Mouse (Mus musculus) c-Kit-negative CD71-positive TER-119-positive erythroid progenitor cells, embryonic 14.5 days (primary cell): ENCODE data around the gene Tcf3.
A peak's percentile ranks its signal among the peaks of the same experiment; 100 is the strongest.

ENCODE experiments used
- DNase-seq: peaks from one replicate; pipeline ENCODE4 v3.0.0-alpha.2; 2013; ENCODE audit warnings: low read depth, low spot score

The Tcf3 gene

DNA sequence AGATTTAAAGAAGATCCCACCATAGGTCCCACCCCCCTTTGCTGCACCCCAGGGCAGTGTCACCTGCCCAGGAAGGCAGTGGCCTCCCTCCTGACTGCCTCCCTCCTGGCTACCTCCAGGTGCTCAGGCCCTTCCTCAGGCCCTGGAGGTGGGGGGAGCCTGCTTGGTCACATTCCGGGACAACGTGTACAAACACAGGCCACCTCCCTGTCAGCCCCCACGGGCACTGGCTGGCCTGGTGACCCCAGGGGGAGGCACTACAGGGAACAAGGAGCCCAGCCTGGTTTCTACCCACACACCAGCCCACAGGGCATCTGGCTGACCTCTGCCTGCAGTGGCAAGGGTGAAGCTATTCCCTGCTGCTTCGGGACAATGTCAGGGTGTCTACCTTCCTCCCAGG lies 4.5 kb upstream of the Tcf3 start:
- no peak for DNase-seq

DNA sequence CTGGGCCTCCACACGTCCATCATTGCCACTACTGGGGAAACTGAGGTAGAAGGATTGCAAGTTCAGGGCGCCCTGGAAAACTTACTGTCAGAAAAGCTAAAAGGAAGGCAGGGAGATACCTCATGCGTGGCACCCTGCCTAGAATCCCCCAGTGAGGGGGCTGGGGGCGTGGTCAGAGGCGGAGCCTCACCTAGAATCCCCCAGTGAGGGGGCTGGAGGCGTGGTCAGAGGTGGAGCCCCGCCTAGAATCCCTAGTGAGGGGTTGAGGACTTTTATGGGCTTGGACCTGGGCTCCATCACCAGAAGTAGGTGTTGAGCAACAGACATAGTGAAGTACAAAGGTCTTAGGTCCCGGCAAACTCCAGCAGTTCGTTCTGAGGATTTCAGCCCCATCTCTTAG lies 2.8 kb upstream of the Tcf3 start:
- no peak for DNase-seq

DNA sequence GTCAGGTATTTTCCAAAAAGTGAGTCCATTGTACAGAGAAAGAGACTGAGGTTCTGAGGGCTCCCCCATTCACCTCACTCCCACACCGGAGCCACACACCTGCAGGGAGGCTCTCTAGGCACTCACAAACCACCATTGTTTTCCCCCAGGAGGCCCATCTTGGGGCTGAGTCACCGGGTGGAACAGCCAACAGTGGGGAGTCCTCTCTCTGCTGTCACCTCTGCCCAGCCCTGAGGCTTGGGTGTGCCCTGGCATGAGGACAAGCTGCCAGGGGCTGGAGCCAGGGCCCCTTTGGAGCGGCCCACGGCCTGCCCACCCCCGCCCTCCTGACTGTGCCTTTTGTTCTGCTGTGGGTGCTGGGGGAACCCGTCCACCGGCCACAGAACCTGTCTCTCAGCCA lies 2.3 kb upstream of the Tcf3 start:
- DNase-seq: no peak

DNA sequence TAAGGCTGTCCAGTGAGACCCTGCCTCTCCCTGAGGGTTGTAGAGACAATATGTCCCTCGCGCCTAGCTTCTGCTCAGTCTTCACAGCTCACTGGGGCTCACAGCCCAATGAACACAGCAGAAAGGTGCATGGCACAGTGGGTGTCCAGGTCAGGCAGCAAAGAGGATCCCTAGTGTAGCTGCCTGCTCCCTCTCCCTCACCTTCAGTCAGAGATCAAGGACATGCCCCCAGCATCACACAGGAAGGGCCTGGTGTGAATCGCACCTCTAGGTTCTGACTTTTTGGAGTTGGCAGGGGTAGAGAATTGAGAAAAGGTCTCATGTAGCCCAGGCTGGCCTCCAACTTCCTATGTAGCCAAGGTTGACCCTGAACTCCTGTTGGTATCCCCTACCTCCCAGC lies 1.4 kb upstream of the Tcf3 start:
- DNase-seq: no peak

DNA sequence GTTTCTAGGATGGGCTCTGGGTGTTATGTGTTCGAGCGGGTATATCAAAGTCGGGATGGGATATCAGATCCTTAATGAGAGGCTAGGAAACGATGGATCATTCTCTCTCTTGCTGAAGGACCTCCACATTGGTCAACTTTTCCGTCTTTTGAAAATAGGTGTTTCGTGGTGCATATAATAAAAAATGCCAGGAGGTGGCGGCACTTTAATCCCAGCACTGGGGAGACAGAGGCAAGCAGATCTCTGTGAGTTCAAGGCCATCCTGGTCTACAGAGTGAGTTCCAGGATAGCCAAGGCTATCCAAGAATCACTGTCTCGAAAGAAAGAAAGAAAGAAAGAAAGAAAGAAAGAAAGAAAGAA lies 766 bp upstream of the Tcf3 start:
- no peak for DNase-seq

DNA sequence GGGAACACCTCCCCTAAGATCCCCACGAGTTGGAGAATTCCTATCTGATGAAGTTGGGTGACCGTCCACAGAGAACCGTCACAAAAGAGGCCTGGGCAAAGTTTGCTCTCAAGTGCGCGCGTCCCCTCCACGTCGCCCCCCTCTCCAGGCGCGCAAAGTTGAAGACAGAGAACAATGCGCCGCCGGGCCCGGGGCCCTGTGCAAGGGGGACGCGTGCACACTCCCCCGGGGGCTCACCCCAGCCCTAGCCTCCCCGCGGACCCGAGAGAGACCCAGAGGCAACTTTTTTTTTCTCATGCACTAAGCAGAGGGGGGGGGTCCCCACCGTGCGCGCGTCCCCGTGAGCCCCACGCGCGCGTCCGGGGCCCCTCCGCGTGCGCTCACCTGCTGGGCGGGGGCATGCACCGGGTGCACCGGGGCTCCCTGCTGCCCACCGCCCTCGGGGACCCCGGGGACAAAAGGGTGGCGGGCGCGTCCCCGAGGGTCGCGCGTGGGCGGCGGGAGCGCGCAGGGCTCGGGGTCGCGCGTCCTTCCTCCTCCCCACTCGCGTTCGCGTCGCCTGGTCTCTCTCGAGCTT lies 423 bp downstream of the Tcf3 start:
- DNase-seq: no peak

DNA sequence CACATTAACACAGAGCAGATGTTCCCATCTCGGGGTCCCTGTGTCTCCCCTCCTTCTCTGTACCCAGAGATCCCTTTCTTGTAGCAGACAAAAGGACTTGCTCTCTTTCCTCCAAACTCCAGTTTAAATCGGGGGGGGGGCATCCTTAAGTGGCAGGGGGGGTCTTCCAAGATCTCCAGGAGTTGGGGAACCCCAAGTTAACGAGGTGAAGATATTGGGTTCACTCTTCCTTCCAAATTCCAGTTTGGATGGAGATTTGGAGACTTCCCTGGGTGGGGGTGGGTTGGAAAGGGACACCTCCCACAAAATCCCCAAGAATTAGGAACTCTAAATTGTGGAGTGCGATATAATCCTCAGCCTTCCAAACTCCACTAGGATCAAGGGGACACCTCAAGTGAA lies 1.1 kb downstream of the Tcf3 start:
- DNase-seq: no peak

DNA sequence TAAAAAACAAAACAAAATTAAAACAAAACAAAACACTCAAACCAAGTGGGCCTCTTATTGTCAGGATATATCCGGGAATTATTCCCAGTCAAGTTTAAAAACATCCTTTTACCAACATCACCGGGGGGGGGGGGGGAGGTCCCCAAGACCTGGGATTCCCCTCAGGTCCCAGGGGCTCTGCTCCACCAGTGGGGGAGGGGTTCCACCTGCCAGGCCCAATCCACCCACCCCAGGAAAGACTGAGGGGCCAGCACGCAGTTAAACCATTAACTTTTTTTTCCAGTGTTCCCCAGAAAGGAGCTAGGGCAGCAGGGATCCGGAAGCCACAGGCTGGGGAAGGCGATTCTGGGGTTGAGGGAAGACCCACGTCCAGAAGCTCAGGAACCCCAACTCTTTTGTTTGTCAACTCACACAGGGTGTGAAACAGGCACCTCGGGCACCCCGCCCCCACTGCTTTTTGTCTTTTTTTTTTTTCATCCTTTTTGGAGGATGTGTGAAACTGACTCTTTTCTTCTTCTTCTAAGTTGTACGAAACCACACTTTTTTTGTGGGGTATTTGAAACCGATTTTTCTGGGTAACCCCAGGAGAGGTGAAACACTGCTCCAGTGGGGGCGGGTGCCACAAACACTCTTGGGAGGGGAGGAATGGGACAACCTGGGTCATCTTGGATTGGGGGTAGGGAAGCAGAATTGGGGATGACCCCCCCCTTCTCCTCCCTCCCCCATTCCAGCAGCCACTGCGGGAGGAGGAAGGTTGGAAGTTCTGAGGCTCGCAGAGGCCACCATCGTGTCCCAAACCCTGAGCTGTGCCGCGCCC lies 1.7 kb downstream of the Tcf3 start:
- DNase-seq: no peak

DNA sequence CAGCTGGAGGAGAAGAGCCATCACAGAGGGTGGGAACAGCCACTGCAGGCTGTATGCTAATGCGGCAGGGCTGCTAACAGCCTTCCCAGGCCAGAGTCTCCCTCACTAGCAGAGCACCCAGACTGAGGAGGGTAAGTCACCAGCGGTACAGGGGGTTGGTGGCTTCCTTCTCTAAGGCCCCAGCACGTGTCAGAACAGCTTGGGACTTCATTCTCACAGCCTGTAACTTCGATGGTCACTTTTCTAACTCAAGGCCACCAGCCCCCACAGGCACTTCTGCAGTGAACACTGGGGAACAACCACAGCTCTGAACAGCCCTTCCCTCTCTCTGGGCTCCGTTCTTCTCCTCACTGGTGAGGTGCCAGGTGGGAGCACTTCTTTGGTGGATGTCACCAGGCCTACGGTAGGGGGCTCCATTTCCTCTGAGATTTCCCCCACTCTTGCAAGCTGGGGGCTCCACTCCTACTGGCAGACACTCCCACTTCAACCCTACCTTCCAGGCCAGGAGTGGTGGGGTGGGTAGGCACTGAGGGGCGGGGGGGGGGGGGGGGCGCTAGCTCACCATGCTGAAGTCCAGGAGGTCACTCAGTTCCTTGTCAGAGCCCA lies 3.0 kb downstream of the Tcf3 start:
- no peak for DNase-seq

DNA sequence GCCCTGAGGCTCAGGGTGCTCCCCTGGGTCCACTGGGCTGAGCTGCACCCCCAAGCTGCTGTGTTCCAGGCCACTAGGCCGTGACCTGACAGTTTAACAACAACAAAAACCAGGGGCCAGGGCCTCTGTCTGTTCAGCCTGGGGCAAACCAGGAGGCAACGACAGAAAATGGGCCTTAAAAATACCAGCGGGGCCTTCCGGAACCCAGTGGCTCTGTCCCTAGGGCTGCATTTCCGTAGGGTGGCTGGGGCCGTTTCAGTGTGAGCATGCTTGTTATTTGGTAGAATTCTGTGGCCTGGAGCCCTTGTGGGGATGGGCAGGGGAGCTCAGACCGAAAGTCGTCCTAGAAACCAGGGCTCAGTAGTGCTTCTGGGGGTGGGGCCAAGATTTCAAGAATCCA lies 3.6 kb downstream of the Tcf3 start:
- no peak for DNase-seq

DNA sequence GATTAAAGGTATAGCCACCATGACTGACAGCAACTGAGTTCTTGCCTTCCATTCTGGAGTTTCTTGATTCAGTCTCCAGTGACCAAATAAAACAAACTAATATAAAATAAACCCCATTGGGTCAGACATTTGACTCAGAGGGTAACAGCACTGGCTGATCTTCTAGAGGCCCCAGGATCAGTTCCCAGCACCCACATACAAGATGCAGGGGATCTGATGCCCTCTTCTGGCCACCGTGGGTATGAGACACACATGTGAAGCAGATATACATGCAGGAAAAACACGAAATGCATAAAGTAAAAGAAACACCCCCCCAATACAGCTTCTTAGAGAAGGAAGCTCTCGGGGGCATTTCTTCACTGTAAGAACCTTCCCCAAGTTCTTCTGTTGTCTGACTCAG lies 8.4 kb downstream of the Tcf3 start:
- DNase-seq: no peak

DNA sequence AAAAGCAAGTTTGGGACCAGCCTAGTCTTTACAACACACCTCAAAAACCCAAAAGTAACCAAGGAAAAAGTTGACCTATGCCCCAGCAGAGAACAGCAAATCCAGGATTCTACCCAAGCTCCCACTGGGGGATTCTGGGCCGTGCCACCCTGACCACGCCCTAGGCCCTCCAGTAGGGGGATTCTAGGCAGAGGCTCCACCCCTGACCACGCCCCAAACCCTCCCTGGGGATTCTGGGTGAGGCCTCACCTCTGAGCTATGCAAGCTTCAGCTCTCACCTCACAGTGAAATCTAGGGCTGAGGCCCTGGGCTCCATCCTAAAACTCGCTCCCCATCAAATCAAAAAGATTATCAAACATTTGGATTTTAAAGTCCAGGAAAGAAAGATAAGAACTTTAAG lies 9.9 kb downstream of the Tcf3 start:
- peak; percentile 82 for DNase-seq

DNA sequence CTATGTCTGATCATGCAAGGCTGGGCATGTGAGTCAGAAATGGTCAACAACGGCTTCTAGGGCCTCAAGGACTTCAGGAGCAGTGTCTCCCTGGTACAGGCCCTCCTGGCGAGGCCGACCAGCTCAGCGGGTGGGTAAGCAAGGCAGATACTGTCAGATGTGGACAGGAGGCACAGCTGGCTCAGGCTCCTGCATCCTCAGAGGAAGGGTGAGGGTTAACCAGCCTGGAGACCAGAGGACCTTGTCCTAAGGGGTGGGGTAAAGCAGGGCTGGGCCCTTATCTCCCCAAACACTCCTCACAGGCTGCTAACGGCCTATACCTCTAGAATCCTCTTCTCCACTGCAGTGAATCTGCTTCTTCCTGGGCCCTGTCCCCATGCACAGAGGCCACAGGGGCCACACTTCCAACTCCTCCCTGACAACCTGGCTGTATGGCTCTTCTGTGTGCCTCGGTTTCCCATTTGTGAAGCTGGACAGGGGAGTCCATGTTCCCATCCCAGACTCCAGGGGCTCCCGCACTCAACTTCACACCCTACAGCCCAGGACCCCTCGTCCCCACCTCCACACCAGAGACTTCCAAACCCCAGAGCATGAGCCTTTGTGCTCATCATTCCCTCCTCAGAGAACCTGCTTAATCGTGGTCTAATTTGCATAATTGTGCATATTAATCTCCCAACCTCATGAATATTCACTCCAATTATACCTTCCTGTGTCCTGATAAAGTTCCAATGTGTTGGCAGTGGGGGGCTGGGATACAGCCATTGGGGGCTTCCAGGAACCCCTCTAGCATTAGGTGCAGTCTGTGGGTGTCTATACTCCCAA lies 11.6 kb downstream of the Tcf3 start:
- DNase-seq: peak; percentile 75

DNA sequence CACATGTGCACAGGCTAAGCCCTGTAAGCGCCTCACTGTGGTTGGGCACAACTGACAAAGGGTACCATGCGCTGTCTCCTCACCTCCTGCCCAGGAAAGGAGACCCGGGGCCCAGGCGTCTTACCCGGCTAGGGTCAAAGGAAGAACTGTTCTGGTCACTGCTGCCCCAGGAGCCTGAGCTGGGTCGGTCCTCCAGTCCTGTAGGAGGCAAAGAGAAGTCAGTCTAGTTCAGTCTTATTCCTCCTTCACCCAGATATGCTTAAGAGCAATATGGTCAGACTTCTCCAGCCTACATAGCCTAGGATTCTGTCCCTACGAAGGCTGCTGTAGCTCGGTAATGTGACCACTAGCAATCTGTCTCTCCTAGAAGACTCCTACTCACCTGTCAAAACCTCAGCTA lies 12.2 kb downstream of the Tcf3 start:
- no peak for DNase-seq

DNA sequence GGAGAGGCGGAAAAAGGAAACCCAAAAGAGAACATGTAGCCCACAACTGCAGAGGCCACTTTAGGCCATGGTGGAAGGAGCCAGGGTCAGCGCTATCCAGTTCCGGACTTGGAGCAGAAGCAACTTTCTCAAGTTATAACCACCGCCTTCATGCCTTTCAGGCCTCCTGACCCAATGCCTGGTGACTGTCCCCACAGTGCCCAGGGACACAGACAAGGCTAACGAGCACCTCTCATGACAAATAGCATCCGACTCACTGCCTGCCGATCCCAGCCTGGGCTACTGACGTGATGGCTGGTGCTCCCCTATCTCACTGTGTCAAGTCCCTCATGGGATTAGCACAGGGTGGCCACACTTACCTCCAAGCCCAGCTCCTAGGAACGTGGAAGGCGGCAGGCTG lies 12.7 kb downstream of the Tcf3 start:
- DNase-seq: no peak

DNA sequence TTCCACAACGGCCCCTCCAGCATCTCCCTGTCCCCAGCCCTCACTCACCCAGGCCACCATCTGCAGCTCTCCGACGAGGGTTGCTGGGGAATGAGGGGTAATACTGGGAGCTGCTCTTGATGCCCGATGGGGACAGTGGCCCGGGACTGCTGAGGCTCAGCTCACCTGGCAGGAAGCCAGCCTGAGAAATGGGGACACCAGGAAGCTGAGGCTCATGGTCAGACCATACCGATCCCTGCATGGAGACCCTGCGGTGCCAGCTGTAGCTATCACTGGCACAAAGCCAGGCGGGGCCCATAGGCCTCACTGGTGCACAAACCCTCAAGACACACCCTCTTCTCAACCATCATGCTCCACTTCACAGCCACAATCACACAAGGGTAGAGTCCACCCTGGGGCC lies 14.0 kb downstream of the Tcf3 start:
- DNase-seq: no peak

DNA sequence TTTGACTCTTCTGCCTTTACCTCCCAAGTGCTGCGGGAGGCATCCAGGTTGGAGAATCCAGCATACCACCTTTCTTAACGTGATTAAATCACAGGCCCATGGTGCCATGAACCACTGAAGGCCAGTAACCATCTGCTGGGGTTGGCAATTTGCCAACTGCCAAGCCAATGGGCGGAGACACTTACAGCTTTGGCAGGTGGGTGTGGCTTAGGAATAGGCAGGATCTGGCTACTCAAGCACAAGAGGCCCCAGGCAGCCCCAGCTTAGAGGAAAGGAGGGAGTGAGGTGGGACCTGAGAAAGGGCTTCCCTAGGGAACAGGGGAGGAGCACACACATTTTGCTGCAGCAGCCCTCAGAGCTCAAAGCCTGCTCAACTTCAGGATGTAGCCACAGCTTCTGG lies 15.1 kb downstream of the Tcf3 start:
- DNase-seq: no peak

DNA sequence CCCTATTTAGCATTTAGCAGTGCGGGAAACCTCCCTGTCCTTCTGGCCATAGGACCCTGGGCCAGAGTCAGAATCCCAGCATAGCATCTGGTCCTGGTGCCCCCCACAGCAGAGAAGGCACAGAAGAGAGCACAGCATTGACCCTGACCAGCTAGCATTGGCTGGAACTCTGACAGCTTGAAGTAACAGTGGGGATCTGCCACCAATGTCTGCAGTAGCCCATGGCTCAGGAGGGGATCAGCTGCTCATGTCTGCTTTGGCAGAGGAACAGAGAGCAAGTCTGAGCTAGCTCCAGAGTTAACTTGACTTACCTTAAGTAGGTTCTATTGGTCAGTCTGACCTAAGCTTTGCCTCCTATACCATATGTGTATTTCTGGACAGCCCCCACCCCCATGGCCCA lies 15.6 kb downstream of the Tcf3 start:
- no peak for DNase-seq

DNA sequence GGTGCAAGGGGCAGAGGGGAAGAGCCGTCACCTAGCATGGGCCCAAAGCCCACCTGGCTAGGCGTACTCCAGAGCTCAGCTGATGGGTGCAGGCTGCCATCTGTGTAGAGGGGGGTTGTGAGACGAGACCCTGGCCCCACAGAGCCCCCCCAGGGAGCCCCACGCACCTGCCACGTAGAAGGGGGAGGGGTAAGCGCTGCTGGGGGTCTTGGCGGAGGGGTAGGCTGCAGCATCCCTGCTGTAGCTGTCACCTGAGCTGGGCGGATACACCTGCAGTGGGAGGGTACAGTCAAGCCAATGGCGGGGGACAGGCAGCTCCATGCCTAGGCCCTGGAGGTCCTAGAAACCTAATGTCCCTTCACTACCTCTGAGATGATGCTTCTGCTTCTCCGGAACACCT lies 16.1 kb downstream of the Tcf3 start:
- DNase-seq: no peak

DNA sequence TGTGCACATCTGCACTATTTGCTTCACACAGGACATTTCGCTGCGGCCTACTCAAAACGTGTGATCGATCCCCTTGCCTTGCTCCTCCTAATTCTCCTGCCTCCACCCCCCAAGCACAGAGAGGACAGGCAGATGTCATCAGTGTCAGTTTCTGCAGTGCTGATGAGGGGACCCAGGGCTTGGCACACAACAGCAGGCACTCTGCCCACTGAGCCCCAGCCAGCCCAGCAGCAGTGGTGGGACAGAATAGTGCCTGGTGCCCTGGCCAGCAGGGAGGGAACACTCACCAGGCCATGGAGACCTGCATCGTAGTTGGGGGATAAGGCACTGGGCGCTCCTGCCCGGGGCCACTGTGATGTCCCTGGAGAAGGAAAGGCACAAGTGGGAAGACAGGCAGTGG lies 17.9 kb downstream of the Tcf3 start:
- no peak for DNase-seq

DNA sequence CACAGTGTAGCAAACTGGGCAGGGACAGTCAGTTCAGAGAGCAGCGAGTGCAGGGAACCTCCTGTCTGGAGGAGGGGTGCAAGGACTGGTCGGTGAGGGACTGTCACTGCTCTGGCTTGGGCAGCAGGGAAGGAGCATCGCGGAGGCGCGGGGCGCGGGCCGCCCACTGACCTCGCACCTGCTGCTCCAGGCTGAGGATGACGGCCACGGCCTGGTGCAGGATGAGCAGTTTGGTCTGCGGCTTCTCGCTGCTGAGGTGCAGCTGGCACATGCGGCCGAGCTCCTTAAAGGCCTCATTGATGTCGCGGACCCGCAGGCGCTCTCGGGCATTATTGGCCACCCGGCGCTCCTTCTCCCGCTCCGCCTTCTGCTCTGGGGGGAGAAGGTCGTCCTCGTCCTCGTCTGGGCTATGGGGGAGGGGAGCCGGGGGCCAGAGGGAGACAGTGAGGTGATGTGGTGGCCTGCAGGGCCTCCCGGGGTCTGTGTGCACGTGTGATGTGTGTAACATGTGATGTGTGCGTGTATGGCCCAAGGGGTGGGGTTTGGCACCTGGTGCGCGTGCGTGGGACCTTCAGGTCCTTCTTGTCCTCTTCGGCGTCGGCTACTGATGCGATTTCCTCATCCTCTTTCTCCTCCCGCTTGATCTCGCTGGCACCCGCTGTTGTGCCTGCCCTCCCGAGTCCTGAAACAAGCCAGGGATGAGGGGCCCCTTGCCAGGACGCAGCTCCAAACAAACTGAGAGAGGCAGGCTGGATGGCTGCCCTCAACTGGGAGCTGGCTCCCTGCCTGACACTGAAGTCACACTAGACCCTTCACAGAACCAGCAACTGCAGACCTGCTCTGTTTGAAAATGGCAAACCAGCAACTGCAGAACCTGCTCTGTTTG lies 20.5 kb downstream of the Tcf3 start:
- no peak for DNase-seq

DNA sequence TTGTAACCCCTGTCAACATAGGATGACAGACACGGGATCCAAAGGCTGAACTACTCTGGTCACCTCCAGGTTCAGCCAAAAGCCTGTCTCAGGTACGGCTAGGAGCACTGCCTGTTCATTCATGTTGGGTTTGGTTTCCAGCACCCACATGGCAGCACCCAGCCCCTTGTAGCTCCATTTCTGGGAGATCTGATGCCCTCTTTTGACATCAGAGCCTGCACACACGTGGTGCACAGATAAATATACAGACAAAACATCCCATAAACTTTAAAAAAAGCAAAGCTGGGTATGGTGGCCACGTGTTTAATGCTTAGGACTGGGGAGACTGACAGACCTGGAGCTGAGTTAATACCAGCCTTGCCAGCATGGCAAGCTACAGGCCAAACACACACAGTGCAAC lies 25.5 kb downstream of the Tcf3 start:
- DNase-seq: no peak
